Mouse (Mus musculus) liver, embryonic 12.5 days (tissue): Measurements from ENCODE around the gene Gm11077. TPM values are rescaled to one million over a fixed set of nuclear protein-coding genes. Genes with fewer than 3 reads are reported as not detected.

Experiments
- ATAC-seq: fragments of 200-750 bp; cut with Nextera tagmentation; 2 replicates; pipeline ENCODE4 v1.8.0; 2017; ENCODE audit warnings: moderate number of reproducible peaks, mild to moderate bottlenecking, moderate library complexity
- H3K27ac ChIP-seq: fragments of 300-500 bp; sonication (generic); 2 replicates; pipeline ENCODE4 v1.5.1; 2016; ENCODE audit warnings: mild to moderate bottlenecking
- H3K27me3 ChIP-seq: fragments of 300-500 bp; sonication (generic); replicated peaks from 2 replicates; pipeline ENCODE4 v1.6.1; 2016; ENCODE audit warnings: mild to moderate bottlenecking, moderate library complexity
- H3K36me3 ChIP-seq: fragments of 300-500 bp; sonication (generic); 2 replicates; pipeline ENCODE4 v1.6.1; 2016; ENCODE audit warnings: mild to moderate bottlenecking, moderate library complexity
- H3K4me1 ChIP-seq: fragments of 300-500 bp; sonication (generic); 2 replicates; pipeline ENCODE4 v1.6.1; 2016
- H3K4me2 ChIP-seq: fragments of 300-500 bp; sonication (generic); 2 replicates; pipeline ENCODE4 v1.6.1; 2016; ENCODE audit warnings: mild to moderate bottlenecking, moderate library complexity
- H3K4me3 ChIP-seq: fragments of 300-500 bp; sonication (generic); 2 replicates; pipeline ENCODE4 v1.5.1; 2016; ENCODE audit warnings: mild to moderate bottlenecking, moderate library complexity
- H3K9ac ChIP-seq: fragments of 300-500 bp; sonication (generic); 2 replicates; pipeline ENCODE4 v1.6.1; 2016; ENCODE audit warnings: mild to moderate bottlenecking, moderate library complexity
- H3K9me3 ChIP-seq: fragments of 300-500 bp; sonication (generic); replicated peaks from 2 replicates; pipeline ENCODE4 v1.6.1; 2016; ENCODE audit warnings: mild to moderate bottlenecking, moderate library complexity
- WGBS: fragments of 180-500 bp; shearing (Covaris S2); methylation state at CpG from one replicate; pipeline ENCODE4 v1.1.7; 2016; ENCODE audit not compliant: insufficient replicate concordance; 5-methylcytosine and 5-hydroxymethylcytosine counted together
- polyA plus RNA-seq: library from polyadenylated mRNA; unstranded; fragments of >200 nt; fragmentation: Nextera tagmentation; extraction: Ambion mirVana; gene quantifications from 2 replicates; pipeline ENCODE4 v1.2.1, GENCODE M21; 2016

Gm11077 gene
- polyA plus RNA-seq, result not detected in 2 replicates

- no peak within 1 kb of the TSS for H3K4me3 ChIP-seq
- H3K4me1 ChIP-seq, result no peaks in the 10 kb centered on the region
- peaks cover 14% of the 10 kb centered on the region; the same call in 1 of the 2 replicates for H3K27me3 ChIP-seq
- no peak within 1 kb of the TSS for H3K4me2 ChIP-seq
- H3K27ac ChIP-seq, result no peak within 1 kb of the TSS
- WGBS, result 64% methylated on average over 5 of the region's 5 CpGs
- H3K9me3 ChIP-seq, result peaks cover 11% of the 10 kb centered on the region; the same call in 1 of the 2 replicates
- no peak within 1 kb of the TSS for H3K9ac ChIP-seq
- no peak for ATAC-seq
- no peaks in the 10 kb centered on the region for H3K36me3 ChIP-seq
Observed at GRCm38 (mm10) chr6:140729272-140729671, at the start of gene Gm11077. TSS of gene Gm11077 (plus strand) at chr6:140729284.

- Histone ChIP-seq H3K36me3 (no peaks in the 10 kb centered on the region), H3K27me3 (no peaks in the 10 kb centered on the region), H3K27ac (no peak overlapping the region), H3K9me3 (no peaks in the 10 kb centered on the region), H3K4me3 (no peak overlapping the region), H3K4me1 (peaks cover 4% of the 10 kb centered on the region; the same call in 1 of the 2 replicates), H3K9ac (no peak overlapping the region), H3K4me2 (no peak overlapping the region)
- no peak for ATAC-seq
- 41% methylated on average over 7 of the region's 7 CpGs for WGBS
Observed at GRCm38 (mm10) chr6:140680713-140681112, 48.4 kb upstream of the Gm11077 start.

DNA sequence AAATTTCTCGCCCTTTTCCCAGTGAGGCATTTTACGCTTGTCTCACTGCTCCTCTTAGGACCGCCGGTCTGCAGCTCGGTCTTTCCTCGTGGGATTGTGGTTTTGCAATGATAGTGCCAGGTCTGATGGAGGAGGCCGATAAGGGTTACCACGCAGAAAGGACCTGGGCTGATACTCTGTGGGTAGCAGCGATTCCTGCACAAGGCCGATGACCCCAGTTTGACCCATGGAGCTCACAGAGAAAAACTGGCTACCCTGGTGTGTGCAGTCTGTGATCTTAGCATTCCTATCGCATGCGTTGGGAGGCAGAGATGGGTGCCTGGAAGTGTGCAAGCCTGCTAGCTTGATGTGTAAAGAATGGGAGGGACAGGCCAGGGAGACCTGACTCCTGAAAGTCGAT lies 46.3 kb upstream of the Gm11077 start:
- WGBS, result 22% methylated on average over 13 of the region's 13 CpGs
- Histone ChIP-seq H3K36me3 (no peaks in the 10 kb centered on the region), H3K4me3 (no peak overlapping the region), H3K9me3 (no peaks in the 10 kb centered on the region), H3K27me3 (no peaks in the 10 kb centered on the region), H3K27ac (no peak overlapping the region), H3K4me1 (peaks cover 4% of the 10 kb centered on the region; the same call in 1 of the 2 replicates), H3K9ac (no peak overlapping the region), H3K4me2 (no peak overlapping the region)
- no peak for ATAC-seq

DNA sequence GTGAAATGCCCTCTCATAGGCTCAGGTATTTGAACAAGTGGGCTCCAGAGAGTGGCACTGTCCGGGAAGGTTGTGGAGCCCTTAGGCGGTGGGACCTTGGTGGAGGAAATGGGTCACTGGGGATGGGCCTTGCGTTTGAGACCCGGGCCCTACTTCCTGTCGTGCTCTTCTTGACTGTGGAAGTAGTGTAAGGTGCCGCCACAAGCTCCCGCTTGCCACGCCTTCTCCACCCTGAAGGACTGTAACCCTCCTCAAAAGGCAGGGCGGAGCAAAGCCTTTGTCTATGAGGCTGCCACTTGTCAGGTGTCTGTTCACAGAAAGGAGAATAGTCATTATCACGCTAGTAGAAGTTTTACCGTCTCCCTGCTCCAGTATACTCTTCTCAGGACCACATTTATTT lies 44.7 kb upstream of the Gm11077 start:
- no peaks in the 10 kb centered on the region for H3K9me3 ChIP-seq
- no peak overlapping the region for H3K27ac ChIP-seq
- H3K27me3 ChIP-seq, result no peaks in the 10 kb centered on the region
- no peak for ATAC-seq
- 61% methylated on average over 11 of the region's 11 CpGs for WGBS
- no peak overlapping the region for H3K9ac ChIP-seq
- no peak overlapping the region for H3K4me2 ChIP-seq
- H3K36me3 ChIP-seq, result no peaks in the 10 kb centered on the region
- H3K4me1 ChIP-seq, result peaks cover 4% of the 10 kb centered on the region; the same call in 1 of the 2 replicates
- no peak overlapping the region for H3K4me3 ChIP-seq

DNA sequence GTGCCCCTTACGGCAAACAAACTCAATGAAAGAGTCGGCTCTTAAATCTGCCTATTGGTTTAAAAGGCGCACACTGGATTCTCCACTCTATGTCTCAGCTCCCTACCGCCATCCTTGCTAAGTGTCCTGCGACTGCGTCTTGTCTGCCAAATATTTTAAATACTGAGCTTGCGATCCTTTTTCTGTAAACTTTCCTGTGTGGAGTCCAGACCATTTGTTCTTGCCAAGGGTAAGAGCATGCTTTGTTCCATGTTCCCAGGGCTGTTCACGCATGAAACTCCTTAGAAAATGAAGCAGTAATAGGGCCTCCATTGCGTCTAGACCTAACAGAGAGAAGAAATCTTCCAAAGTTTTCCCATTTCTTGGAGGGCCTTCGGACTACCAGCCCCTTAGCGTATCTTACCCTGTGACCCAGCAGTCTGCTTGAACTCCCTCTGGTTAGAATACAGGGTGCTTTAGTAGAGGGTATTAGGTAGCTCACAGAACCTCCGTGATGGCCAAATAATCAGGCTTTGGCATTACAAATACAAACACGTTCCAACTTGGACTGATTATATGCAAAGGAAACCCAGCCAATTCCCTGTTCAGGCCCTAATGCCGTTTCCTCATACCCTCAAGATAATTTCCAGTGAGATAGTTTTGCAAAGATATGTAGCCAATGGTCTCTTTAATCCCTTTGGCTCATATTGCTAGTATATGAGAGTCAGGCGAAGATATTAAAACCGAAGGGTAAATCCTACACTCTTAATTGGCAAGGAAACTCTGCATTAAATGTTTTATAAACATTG lies 39.3 kb upstream of the Gm11077 start:
- H3K36me3 ChIP-seq, result no peaks in the 10 kb centered on the region
- H3K9me3 ChIP-seq, result no peaks in the 10 kb centered on the region
- 77% methylated on average over 16 of the region's 16 CpGs for WGBS
- H3K4me3 ChIP-seq, result no peak overlapping the region
- ATAC-seq, result no peak
- no peak overlapping the region for H3K9ac ChIP-seq
- no peak overlapping the region for H3K4me2 ChIP-seq
- no peak overlapping the region for H3K27ac ChIP-seq
- H3K27me3 ChIP-seq, result no peaks in the 10 kb centered on the region
- no peaks in the 10 kb centered on the region for H3K4me1 ChIP-seq

DNA sequence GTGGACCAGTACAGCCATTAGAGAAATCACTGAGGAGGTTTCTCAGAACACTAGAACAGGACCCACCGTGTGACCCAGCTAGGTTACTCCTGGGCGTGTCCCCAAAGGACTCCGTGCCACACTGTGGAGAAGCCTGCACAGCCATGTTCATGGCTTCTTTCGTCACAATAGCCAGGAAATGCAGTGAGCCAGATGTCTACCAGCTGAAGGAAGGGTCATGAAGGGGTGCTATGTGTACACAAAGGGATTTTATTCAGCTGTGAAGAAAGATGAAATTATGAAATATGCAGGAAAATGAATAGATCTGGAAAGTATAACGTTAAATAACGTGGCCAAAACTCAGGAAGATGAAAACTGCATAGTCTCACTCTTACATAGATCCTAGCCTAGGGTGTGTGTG lies 36.9 kb upstream of the Gm11077 start:
- no peak for ATAC-seq
- Histone ChIP-seq H3K9me3 (no peaks in the 10 kb centered on the region), H3K4me2 (no peak overlapping the region), H3K36me3 (no peaks in the 10 kb centered on the region), H3K9ac (no peak overlapping the region), H3K4me1 (no peaks in the 10 kb centered on the region), H3K27me3 (no peaks in the 10 kb centered on the region), H3K4me3 (no peak overlapping the region), H3K27ac (no peak overlapping the region)
- WGBS, result 74% methylated on average over 6 of the region's 6 CpGs

DNA sequence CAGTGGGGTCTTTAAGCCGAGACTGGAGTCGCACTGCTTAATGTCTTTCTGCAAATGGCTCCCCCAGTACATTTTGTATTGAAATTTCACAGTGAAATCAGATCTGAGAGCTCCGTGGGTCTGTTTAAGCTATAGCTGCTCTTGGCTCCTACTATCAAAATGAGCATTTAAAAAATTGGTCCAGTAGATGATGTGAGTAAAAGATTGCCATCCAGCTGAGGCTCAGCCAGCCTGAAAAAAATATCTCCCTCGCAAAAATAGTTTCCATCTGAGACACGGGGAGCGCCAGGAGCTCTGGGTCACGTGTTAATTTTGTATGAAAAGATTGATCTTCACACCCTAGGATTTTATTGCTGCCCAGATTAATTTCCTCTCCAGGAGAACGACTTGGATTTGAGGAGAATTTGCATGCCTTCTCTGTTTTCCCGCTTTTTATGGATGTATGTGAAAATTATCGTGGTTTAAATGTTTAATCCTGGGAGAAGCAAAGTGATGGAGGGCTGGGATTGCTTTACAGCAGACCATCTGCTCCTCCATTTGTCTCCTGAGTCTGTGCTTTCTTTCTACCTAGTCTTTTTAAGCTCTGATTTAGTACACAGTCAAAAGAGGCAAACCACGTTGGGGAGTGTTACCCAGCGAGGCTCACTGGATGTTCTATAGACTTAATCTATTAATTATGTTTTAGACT lies 32.7 kb upstream of the Gm11077 start:
- Histone ChIP-seq H3K27ac (no peak overlapping the region), H3K9ac (no peak overlapping the region), H3K9me3 (no peaks in the 10 kb centered on the region), H3K27me3 (no peaks in the 10 kb centered on the region), H3K4me3 (no peak overlapping the region), H3K4me2 (no peak overlapping the region), H3K4me1 (no peaks in the 10 kb centered on the region), H3K36me3 (no peaks in the 10 kb centered on the region)
- no peak for ATAC-seq
- WGBS, result 66% methylated on average over 12 of the region's 12 CpGs

GRCm38 (mm10) chr6:140697994-140698393 lies 31.1 kb upstream of the Gm11077 start:
- no peak overlapping the region for H3K9ac ChIP-seq
- no peaks in the 10 kb centered on the region for H3K36me3 ChIP-seq
- no peaks in the 10 kb centered on the region for H3K4me1 ChIP-seq
- no peaks in the 10 kb centered on the region for H3K27me3 ChIP-seq
- ATAC-seq, result no peak
- H3K4me3 ChIP-seq, result no peak overlapping the region
- H3K27ac ChIP-seq, result no peak overlapping the region
- no peaks in the 10 kb centered on the region for H3K9me3 ChIP-seq
- no peak overlapping the region for H3K4me2 ChIP-seq
- 81% methylated on average over 11 of the region's 11 CpGs for WGBS

GRCm38 (mm10) chr6:140698596-140698995 lies 30.5 kb upstream of the Gm11077 start:
- H3K4me3 ChIP-seq, result no peak overlapping the region

GRCm38 (mm10) chr6:140701259-140701658 lies 27.8 kb upstream of the Gm11077 start:
- no peak overlapping the region for H3K4me2 ChIP-seq
- H3K4me3 ChIP-seq, result no peak overlapping the region
- H3K9ac ChIP-seq, result no peak overlapping the region
- no peaks in the 10 kb centered on the region; the same call in 1 of the 2 replicates for H3K9me3 ChIP-seq
- H3K36me3 ChIP-seq, result no peaks in the 10 kb centered on the region
- ATAC-seq, result no peak
- no peaks in the 10 kb centered on the region for H3K27me3 ChIP-seq
- H3K4me1 ChIP-seq, result no peaks in the 10 kb centered on the region
- WGBS, result 70% methylated on average over 6 of the region's 6 CpGs
- H3K27ac ChIP-seq, result no peak overlapping the region

More at GRCm38 (mm10) chr6:140698596-140698995, 30.5 kb upstream of the Gm11077 start:
- Histone ChIP-seq H3K9ac (no peak overlapping the region), H3K27ac (no peak overlapping the region), H3K9me3 (no peaks in the 10 kb centered on the region), H3K4me2 (no peak overlapping the region), H3K4me1 (no peaks in the 10 kb centered on the region), H3K27me3 (no peaks in the 10 kb centered on the region), H3K36me3 (no peaks in the 10 kb centered on the region)
- no peak for ATAC-seq
- 62% methylated on average over 1 of the region's 1 CpGs for WGBS

- no peaks in the 10 kb centered on the region for H3K27me3 ChIP-seq
- 81% methylated on average over 10 of the region's 10 CpGs for WGBS
- H3K36me3 ChIP-seq, result no peaks in the 10 kb centered on the region
- no peaks in the 10 kb centered on the region for H3K4me1 ChIP-seq
- no peak for ATAC-seq
- H3K9ac ChIP-seq, result no peak overlapping the region
- no peak overlapping the region for H3K4me3 ChIP-seq
- H3K9me3 ChIP-seq, result no peaks in the 10 kb centered on the region; the same call in 1 of the 2 replicates
- H3K27ac ChIP-seq, result no peak overlapping the region
- no peak overlapping the region for H3K4me2 ChIP-seq
Observed at GRCm38 (mm10) chr6:140705132-140705531, 24.0 kb upstream of the Gm11077 start.

DNA sequence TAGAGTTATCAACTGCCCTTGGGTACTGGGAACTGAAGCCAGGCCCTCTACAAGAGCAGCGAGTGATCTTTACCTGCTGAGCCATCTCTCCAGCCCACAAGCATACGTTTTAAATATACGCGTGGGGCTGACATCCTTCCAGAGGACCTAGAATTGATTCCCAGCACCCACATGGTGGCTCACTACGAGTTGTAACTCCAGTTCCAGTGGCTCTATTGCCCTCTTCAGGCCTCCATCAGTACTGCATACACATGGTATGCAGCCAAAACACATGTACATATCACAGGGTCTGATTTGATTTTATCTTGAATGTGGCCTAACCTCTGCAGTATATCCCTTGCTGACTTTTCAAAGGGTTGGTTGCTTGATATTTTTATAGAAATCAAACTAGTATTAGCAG lies 23.0 kb upstream of the Gm11077 start:
- WGBS, result 78% methylated on average over 5 of the region's 5 CpGs
- ATAC-seq, result no peak
- Histone ChIP-seq H3K9ac (no peak overlapping the region), H3K4me3 (no peak overlapping the region), H3K36me3 (no peaks in the 10 kb centered on the region), H3K4me1 (no peaks in the 10 kb centered on the region), H3K4me2 (no peak overlapping the region), H3K27ac (no peak overlapping the region), H3K9me3 (no peaks in the 10 kb centered on the region; the same call in 1 of the 2 replicates), H3K27me3 (no peaks in the 10 kb centered on the region)
